Mouse (Mus musculus) T-helper 17 cell (primary cell): Measurements from ENCODE around the gene Gm5938.

Experiments used
- in situ Hi-C, 2 experiments: fragments of 300-600 bp; cut with MboI, MseI; formaldehyde crosslinking; loops; 1 replicate in 1 of 2; 2 replicates in 1 of 2; pipeline ENCODE4 v1.15.1; 2025; ENCODE audit warnings: high pct_unique_total_duplicates in 2 of 2

Gene Gm5938

DNA sequence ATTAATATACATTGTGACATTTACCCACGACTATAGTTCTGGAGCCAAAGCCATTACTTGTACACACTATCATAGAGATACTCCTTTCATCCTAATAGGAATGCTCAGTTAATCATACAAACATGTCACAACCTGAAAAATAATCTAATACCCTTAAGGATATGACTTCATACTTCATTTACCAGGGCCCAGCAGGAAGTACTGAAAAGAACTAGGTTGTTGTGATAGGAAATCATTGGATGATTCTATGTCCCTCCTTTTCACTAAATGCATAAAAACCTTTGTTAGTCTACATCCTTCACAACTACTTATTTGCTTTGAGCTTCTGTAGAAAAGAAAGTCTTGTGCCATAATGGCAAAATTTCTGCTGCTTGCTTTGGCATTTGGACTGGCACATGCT lies at the start of gene Gm5938:
Gene Gm5938 (plus strand): TSS at position 301 of the 400 bp plus-strand sequence.
- in situ Hi-C loops, result no loop called here

- in situ Hi-C loops, result no loop called here
Observed at GRCm38 (mm10) chrX:78091274-78091673, 34.0 kb upstream of the Gm5938 start, which contains the start of gene Obp1a. Gene Obp1a, minus strand, starts transcription at chrX:78091374.
